Mouse (Mus musculus): ENCODE measurements at regions not wholly inside any gene's neighbourhood (a gene's known extent, or its start where the extent isn't known, plus 50 kb on each side); places are given as distances from the start of the nearest gene placed in this dataset.

DNA sequence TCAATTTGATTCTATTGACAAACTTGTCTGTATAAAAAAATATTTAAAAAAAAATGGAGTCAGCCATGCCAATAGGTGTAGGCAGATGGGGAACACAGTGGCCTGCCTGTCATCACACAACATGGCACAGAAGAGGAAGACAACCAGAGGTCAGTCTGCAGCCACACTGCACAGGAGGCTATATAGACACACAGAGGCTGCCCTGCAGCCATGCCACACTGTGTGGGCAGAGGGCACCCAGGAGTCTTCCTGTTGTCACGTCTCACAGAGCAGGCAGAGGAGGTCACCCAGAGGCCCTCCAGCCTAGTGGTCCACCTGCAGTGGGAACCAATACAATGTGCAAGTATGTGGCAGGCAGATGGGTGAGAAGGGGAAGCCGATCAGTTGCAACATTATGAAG is 108.5 kb upstream of the Fer start:
- TF ChIP-seq CTCF (IDR thresholded peaks at IDR 0.05; ENCODE audit: low read depth) (no peak), EP300 (IDR thresholded peaks at IDR 0.05; ENCODE audit: low read depth) (no peak)
